Mouse (Mus musculus) left cerebral cortex, adult 11 months (tissue): ENCODE data around the gene Myl7.
"Not testable (repeated sequence)": the region's sequence is repeated elsewhere in the genome, so short reads cannot be mapped to it uniquely, and the experiment has no call there.

Source experiments
- DNase-seq: peaks from one replicate; pipeline ENCODE4 v3.0.0; 2022; ENCODE audit warnings: low spot score

Myl7 gene

DNA sequence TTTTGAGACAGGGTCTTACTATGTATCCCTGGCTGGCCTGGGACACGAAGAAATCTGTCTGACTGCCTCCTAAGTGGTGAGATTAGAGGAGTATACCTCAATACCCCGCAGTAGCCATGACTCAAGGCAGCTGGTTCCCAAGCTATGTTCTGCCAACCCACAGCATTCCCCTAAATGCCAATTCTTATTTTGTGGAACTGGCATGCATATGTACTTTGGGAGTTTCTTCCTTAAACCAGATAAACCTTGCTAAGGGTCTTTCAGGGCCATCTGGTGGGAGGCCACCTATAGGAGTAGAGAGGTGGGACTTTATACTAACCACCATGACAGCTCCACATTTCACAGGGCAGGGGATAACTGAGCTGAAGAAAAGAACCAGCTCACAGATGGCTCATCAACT lies 5.3 kb upstream of the Myl7 start:
- no peak for DNase-seq

DNA sequence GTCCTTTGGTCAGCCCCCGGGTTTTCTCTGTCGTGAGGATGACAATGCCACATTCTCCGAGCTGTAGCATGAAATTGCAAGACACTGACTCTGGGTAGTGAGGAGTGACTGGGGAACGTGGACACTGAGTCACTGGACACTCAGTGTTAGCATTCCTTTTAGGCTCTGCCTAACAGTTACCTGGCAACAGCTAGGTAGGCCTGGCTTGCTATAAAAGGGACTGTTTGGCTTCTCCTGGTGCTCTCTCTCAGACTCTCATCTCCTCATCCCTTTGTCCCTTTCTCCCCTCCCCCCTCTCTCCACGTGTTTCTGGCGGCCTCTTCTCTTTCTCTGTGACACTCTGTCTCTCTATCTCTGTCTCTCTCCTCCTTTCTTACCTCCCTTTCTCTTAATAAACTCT lies 3.8 kb upstream of the Myl7 start:
- DNase-seq = no peak

DNA sequence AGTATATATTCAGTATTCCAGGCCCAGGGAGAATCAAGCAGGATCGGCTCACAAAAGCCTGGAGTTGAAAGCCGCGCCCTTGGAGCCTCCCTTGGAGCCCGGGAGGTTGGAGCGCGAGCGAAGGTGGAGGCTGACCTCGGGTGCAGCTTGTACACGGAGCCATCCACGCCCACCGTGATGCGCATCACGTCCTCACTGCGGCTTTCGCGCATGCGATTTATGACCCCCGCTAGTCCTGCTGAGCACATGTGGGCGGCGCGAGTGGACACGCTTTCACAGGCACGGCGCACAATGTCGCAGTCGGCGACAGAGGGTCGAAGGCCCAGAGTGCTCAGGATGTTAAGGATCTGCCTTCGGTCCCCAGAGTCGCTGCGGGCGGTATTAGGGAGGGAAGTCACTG lies 3.4 kb upstream of the Myl7 start:
- no peak for DNase-seq

DNA sequence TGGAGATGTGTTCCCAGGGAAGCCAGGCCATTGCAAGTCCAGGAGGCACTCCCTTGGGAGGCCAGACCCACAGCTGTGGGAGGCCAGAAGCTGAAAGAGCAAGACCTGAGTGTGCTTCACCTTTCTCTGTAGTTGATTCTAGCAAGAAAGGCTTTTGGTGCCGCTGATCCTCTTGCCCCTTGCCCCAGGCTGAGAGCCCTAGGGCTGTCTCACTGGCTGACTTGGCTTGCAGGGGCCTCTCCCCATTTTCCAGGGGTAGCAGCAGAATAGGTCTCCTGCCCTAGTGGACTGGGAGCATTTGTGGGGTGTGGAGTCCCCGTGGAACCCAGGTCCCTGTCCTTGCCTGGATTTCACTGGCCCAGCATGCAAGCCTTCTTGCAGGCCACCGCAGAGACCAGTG lies 2.7 kb upstream of the Myl7 start:
- no peak for DNase-seq

DNA sequence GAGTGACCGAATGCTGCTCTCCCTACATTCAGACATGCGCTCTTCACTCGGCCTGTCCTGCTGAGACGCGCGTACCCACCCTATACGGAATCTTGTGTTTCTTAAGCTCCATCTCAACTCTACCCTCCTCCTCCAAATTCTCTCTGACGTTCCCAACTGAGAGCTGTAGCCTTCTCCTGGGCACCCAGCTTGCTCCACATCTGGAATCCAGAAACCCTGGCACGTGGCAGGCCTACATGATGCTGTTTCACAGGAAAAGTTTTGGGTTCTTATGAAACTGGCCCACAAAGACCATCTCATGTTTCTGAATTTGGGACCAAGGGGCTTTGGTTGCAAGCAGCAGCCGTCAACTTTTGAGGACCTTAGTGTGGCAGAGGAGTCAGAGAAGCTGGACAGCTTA lies 704 bp upstream of the Myl7 start:
- DNase-seq = no peak

DNA sequence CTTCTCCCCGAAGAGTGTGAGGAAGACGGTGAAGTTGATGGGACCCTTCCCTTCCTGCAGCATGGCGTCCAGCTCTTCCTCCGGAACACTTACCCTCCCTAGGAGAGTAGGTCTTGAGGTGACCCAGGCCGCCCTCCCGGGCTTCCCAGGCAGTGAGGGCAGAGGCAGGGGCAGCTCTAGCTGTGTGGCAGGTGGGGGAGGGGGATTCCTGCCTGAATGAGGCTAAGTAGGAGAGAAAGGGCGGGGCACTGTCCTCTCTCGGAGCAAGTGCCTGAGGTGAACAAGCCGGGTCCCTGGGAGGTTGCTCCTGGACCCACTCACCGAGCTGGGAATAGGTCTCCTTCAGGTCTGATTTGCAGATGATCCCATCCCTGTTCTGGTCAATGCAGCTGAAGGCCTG lies 743 bp downstream of the Myl7 start:
- no peak for DNase-seq

DNA sequence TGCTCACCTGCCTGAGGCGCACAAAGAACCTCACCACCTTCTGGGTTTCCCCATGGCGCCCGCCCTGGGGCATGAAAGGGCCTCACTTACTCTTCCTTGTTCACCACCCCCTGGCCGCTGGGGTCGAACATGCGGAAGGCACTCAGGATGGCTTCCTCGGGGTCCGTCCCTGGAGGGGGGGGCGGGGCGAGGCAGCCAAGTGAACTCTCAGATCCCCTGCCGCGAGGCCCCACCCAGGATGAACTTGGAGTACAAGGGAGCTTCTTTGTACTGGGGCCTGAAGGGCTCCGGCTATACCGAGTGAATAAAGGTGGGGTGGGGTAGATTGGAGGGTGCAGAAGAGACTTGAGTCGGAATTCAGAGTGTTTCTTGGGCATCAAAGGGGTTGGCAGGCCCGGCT lies 1.4 kb downstream of the Myl7 start:
- no peak for DNase-seq

DNA sequence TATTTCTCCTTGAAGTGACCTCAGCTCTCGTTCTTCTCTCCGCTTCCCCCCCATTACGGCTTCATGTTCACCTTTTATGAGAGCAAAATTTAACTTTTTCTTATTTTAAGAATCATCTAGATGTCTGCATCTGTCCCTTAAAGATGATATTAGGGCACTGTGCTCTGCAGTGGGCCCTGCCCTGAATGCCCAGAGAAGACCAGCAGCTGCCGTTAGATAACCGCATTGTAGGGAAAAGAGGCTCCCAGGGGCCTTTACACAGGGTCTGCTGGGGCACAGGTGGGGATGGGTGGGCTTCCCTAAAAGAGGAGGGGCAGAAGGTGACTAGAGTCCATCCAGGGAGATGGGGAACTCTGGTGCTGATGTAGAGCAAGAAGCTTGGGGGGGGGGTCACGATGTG lies 4.8 kb downstream of the Myl7 start:
- DNase-seq = no peak

DNA sequence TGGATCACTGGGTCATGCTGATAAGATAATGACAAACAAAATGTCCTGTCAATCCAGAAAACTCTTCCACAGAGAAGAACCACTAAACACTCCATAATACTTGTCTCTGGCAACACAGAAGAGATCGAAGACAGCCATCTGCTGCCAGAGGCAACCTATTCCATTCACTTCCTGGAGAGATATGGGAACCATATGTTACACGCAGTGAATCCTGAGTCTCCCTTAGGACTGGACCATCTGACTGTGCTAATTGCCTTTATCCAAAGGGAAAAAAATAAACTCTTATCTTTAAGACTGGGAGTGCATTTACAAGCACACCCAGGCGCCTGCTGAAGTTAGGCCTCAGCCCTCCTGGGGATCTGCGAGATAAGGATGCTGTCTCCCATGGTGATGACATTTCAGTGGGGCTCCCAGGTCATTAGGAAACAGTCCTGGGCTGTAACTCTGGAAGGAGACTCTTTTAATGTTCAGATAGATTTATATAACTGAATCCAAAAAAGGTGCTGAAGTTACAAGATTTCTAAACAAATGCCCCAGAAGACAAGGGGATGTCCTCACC lies 5.7 kb downstream of the Myl7 start:
- DNase-seq = no peak

DNA sequence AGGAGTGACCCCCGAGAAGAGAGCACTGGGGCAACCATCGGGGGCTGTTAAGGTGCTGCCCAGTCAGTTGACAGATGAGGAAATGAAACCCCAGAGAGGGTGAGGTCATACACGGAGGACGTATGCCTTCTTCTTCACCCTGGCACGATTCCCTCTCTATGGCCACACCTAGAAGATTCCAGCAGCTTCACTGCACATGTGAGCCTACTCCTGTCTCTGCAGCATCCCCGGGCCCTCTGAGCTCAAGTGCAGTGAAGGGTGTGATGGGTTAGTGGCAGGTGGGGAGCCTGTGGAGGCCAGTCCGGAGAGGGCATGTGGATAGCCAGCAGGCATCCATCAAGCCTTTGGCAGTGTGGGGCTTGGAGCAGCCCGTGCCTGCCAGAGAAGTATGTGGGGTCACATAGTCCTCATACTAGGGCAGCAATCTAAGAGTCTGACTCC lies 6.4 kb downstream of the Myl7 start:
- no peak for DNase-seq

DNA sequence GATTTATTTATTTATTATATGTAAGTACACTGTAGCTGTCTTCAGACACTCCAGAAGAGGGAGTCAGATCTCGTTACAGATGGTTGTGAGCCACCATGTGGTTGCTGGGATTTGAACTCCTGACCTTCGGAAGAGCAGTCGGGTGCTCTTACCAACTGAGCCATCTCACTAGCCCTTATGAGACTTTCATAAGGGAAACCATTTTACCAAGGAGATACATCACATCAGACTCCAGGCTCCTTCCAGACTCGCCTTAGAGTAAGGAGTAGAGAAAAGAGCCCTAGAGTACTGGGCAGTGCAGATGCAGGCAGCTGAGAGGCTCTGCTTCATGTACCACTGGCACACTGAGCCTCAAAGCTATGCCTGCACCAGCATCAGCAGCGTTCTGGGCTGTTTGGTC lies 10.0 kb downstream of the Myl7 start:
- DNase-seq = not testable (repeated sequence)

DNA sequence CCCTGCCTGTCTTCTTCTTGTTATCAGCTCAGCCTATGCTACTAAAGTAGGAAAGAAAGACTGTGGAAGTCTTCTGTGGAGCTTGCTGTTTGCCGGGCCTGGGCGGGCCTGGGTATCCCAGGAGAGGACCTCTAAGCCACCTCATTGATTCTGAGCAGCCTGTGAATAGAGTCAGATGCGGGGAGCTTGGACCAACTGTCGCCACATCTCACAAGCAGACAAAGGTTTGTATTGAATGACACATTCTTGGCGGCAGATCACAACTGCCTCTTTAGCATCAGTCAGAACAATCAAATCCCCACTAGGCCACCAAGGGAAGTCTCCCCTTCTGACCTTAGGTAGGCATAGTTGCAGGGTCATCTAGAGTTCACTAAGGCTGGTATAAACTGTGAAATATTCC lies 11.3 kb downstream of the Myl7 start:
- DNase-seq = no peak

DNA sequence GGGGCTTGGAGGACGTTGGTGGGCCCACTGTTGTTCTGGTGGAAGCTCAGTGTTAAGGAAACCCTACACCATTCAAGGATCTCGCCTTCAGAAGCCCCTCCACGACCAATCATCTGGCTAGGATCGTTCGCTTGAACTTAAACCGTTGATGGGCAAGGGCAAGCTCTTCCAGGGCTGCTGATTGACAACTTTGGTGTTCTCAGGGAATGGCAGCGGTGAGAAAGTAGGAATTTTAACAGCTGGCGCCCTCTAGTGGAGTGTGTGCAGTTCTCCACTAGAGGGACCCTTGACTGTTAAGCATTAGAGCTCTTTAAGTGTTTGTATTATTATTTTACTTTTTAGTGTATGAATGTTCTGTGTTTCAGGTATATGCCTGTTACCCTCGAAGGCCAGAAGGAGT lies 12.4 kb downstream of the Myl7 start:
- peak; percentile 33 for DNase-seq

DNA sequence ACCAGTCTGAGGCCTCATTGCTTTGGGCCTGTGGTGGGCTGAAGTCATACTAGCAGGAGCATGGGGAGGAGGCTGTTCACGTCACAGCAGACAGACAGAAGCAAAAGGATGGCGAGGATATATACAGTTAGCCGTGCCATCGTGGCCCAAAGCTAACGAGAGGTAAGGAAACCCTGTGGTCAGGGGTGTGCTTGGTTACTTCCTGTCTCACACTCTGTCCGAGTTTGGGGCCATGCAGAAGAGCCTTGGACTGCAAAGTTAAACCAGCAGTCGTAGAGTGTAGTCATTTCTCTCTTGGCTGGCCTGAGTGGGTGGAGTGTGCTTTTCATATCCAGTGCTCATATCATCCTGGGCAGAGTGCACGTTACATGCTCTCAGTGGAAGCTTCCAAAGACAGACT lies 16.1 kb downstream of the Myl7 start:
- no peak for DNase-seq

DNA sequence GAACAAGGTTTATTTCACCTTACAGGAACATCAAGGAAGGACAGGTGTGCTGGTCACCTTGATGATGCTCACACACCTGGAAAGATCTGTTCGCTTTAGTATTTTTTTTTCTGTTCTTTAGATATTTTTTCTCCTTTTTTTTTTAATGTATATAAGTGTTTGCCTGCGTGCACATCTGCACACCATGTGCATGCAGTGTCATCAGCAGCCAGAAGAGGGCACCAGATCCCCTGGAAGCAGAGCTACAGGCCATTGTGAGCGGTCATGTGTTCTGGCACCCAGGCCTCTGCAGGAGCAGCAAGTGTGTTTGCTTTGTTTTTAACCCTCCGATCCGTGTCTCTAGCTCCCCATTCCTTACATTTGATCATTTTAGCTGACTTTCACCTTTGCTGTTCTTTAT lies 18.7 kb downstream of the Myl7 start:
- DNase-seq = peak; percentile 45

DNA sequence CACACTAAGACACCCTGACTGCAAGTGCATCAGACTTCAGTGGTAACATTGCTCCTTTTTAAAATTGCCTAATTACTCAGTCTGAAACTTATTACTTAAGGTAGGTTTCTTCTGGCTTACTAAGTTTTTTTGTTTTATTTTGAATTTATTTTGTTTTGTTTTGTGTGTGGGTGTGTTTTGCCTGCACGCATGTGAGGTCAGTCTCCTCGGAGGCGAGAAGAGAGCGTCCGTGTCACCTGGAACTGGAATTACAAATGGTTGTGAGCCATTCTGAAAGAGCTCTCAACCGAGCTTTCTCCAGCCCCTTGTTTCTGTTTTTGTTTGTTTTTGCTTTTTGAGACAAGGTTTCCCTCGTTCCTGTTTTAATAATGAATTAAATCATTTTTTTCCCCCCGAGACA lies 19.9 kb downstream of the Myl7 start:
- DNase-seq = no peak

DNA sequence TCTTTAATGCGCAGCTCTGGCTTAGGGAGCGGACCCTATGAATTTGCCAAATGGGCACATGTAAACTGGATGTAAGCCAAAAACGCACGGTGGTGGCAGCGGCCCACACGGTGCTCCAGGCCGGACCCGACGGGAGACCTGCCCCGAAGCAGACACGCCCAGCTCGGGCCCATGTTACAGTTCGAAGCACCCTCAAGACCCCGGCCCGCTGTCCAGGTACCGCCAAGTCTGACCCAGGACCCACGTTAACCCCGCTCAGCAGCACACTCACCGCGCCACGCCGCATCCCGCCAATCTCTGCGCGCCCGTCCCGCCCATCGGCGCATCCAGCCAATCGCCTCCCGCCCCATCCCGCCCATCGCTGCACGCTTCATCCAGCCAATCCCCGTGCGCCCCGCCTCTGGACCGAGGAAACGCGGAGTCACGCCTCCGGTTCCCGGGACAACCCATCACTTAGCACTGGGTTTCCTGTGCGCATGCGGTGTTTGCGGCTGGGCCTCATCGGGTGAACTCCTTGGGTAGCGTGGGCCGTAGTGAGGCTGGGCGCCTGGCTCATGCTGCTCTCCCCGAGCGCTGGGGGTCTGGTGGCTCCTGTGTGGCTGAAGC lies 20.6 kb downstream of the Myl7 start, which contains the start of gene Pold2:
TSS of gene Pold2 (minus strand) at position 372 of the 606 bp plus-strand sequence.
- peak; percentile 94 for DNase-seq

DNA sequence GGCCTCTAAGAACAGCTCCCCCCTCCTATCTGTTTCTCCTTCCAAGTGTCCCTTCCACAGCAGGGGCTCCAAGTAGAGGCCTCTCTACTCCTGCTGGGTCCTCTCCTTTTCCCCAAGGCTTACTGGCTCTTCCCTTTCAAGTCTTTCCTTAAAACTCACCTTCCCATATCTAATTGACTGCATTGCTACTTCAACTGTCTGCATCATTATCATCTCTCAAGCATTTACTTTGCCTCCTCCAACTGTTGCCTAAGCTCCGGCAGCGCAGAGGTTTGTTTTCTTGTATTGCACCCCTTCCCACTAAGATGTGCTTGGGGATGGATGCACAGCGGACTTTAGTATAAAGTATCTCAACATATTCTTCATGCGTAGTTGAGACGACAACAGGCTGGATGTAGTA lies 21.2 kb downstream of the Myl7 start:
- no peak for DNase-seq

DNA sequence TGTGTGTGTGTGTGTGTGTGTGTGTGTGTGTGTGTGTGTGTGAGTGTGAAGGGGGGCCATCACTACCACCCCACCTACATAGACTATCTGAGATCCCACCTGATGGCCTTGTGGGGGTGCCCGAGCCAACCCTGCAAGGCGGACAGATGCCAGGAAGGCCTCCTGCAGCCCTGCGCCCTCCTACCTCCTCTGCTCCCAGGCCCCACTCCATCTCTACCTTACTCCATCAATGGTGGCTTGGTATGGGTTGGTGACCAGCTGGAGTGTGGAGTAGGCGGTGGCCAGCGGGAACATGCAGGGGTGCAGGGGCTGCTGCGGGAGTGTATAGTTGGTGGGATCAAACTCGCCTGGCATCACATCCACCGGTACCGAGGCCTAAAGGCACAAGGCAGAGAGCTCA lies 25.4 kb downstream of the Myl7 start:
- DNase-seq = no peak

DNA sequence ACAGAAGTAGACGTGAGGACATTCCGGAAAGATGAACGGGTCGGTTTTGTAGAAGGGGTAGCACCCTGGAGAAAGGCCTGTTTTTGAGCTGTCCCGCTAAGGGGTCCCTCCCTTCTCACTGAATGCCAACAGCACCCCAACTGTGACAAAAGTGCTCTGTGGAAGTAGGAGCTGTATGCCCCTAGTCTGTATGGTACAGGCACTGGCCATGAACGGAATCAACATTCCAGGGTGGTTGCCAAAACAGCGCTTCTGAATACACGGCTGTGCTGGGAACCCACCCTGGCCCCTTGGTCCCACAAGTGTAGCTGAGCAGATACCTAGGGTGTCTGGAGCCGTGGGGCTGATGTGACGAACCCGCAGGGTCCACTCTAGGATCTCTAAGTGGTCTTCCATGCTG lies 25.9 kb downstream of the Myl7 start:
- DNase-seq = no peak

DNA sequence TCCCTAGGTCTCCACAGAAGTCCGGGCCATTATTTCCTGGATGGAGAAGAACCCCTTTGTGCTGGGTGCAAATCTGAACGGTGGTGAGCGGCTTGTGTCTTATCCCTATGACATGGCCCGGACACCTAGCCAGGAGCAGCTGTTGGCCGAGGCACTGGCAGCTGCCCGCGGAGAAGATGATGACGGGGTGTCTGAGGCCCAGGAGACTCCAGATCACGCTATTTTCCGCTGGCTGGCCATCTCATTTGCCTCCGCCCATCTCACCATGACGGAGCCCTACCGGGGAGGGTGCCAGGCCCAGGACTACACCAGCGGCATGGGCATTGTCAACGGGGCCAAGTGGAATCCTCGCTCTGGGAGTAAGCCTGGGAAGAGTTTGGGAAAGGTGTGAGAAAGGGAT lies 28.5 kb downstream of the Myl7 start:
- DNase-seq = no peak

DNA sequence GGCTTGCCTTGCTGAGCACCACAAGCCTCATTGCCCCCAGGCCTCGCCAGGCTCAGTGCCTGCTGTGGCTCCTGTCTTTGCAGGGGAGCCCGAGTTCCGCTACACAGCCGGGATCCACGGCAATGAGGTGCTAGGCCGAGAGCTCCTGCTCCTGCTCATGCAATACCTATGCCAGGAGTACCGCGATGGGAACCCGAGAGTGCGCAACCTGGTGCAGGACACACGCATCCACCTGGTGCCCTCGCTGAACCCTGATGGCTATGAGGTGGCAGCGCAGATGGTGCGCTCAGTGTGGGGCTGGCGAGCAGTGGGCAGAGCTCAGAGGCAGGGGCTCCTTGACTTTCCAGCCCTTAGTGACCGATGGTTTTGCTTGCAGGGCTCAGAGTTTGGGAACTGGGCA lies 29.3 kb downstream of the Myl7 start:
- no peak for DNase-seq

DNA sequence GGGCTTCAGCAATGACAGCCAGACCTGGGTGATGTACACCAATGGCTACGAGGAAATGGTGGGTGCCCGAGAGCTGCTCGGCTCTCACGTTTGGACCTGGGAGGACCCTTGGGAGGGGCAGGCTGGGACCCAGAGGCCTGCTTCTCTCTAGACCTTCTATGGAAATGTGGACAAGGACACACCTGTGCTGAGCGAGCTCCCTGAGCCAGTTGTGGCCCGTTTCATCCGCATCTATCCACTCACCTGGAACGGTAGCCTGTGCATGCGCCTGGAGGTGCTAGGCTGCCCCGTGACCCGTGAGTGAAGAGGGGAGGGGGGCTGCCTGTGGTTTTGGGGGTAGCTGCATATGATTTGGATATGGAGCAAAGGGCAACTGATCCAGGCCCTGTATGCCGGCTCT lies 30.3 kb downstream of the Myl7 start:
- no peak for DNase-seq

DNA sequence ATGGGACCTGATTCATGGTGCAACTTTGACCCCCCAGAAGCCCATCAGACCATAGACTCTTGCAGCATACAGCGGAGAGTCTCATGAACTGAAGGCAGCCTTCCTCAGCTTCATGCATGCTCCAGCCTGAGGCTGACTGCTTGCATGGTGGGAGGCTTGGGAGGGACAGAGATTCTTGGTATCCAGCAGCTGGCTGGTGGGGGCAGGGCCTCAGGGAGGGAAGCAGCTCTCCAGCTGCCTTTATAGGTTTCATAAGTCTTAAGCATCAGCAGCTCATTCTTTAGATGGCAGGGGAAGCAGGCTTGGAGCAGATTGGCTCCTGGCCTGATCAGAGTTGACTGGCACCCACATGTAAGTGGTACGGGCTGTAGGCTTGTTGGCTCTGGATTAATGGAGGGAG lies 31.4 kb downstream of the Myl7 start:
- no peak for DNase-seq
